Mouse (Mus musculus) limb, embryonic 11.5 days (tissue): ENCODE data around the gene Pdzph1. TPM values are rescaled to one million over a fixed set of nuclear protein-coding genes. Genes with fewer than 3 reads are reported as not detected.

Experiments
- polyA plus RNA-seq: library from polyadenylated mRNA; unstranded; fragments of >200 nt; fragmentation: Nextera tagmentation; extraction: Ambion mirVana; gene quantifications from 2 replicates; pipeline ENCODE4 v1.2.1, GENCODE M21; 2014

Gene Pdzph1
- polyA plus RNA-seq, 1 experiment from 2014 or later, result not detected

Other genes starting within 250 kb of the Pdzph1 start
- gene Nudt12, start 22.0 kb upstream of the Pdzph1 start, polyA plus RNA-seq, result 8.5 and 10.2 TPM in 2 replicates